Mouse (Mus musculus) small intestine, adult 2 months (tissue): ENCODE data around the gene Itgb1bp1. TPM values are rescaled to one million over a fixed set of nuclear protein-coding genes. Genes with fewer than 3 reads are reported as not detected.

ENCODE experiments used
- H3K27ac ChIP-seq: fragments of 200-500 bp; 2 replicates; pipeline ENCODE4 v1.5.1; 2012; ENCODE audit warnings: low read depth, low read length, control low read depth, inconsistent platforms; ENCODE audit not compliant: insufficient read depth
- H3K27me3 ChIP-seq: fragments of 200-500 bp; 2 replicates; pipeline ENCODE4 v1.6.1; 2012; ENCODE audit warnings: mild to moderate bottlenecking, moderate library complexity, low read length, inconsistent platforms; ENCODE audit not compliant: control insufficient read depth, insufficient read depth
- H3K36me3 ChIP-seq: fragments of 200-500 bp; 2 replicates; pipeline ENCODE4 v1.6.1; 2012; ENCODE audit warnings: mild to moderate bottlenecking, low read length, control low read depth, inconsistent platforms; ENCODE audit not compliant: control insufficient read depth, insufficient read depth
- H3K4me1 ChIP-seq: fragments of 200-500 bp; 2 replicates; pipeline ENCODE4 v1.6.1; 2012; ENCODE audit warnings: low read length, inconsistent platforms, mixed read lengths; ENCODE audit not compliant: control insufficient read depth, insufficient read depth, insufficient read length
- H3K4me3 ChIP-seq: fragments of 200-500 bp; 2 replicates; pipeline ENCODE4 v1.5.1; 2012; ENCODE audit warnings: low read depth, mild to moderate bottlenecking, control low read depth, inconsistent platforms, low read length, moderate library complexity
- CTCF ChIP-seq: fragments of 200-500 bp; IDR thresholded peaks from 2 replicates; pipeline ENCODE4 v1.5.1; 2012; ENCODE audit warnings: low read depth, mild to moderate bottlenecking, control low read depth, inconsistent platforms, low read length, moderate library complexity, mixed read lengths; ENCODE audit not compliant: insufficient replicate concordance, insufficient read length; ENCODE audit errors: extremely low read depth
- POLR2A ChIP-seq: fragments of 200-500 bp; IDR thresholded peaks from 2 replicates; pipeline ENCODE4 v1.6.1; 2012; ENCODE audit warnings: low read depth, mild to moderate bottlenecking, control low read depth, inconsistent platforms, low read length, moderate library complexity
- WGBS: fragments of 180-500 bp; shearing (Covaris S2); methylation state at CpG from one replicate; pipeline ENCODE4 v1.1.7; 2018; 5-methylcytosine and 5-hydroxymethylcytosine counted together
- polyA plus RNA-seq: library from polyadenylated mRNA; depleted of rRNA; stranded (reverse); fragments of >200 nt; gene quantifications from 2 replicates; pipeline ENCODE4 v1.2.3, GENCODE M21; 2012

Gene Itgb1bp1
- polyA plus RNA-seq, 1 experiment, result 3.7 TPM

GRCm38 (mm10) chr12:21227076-21227980 is 58.8 kb downstream of the Itgb1bp1 start:
- H3K27ac ChIP-seq, result peak overlapping the region; percentile 96
- H3K4me3 ChIP-seq, result no peak overlapping the region
- TF ChIP-seq CTCF, result no peak
- no peak for TF ChIP-seq POLR2A
- H3K36me3 ChIP-seq, result peaks cover 13% of the 10 kb centered on the region
- 22% methylated on average over 6 of the region's 6 CpGs for WGBS
- peaks cover 32% of the 10 kb centered on the region; the same call in 1 of the 2 replicates for H3K4me1 ChIP-seq
- no peaks in the 10 kb centered on the region for H3K27me3 ChIP-seq

DNA sequence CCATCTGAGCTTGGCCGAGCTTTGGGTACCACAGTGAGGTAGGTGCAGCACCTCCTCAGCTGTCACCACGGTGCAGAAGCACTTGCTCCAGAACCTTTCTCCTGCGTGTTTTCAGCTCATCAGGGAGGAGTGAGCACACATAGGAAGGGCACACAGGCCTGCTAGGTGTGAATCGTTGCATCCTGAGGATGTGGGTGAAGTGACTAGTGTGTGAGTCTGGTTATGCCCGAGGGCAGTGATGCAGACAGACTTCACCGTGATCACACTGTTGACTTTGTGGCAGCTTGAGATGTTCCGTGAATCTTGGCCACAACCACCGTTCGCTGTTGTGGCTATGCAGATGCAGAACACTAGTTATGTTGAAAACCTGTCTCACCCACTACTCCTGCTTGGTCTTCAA is 59.8 kb downstream of the Itgb1bp1 start:
- Histone ChIP-seq H3K4me1 (peaks cover 32% of the 10 kb centered on the region; the same call in 1 of the 2 replicates), H3K36me3 (peaks cover 9% of the 10 kb centered on the region; the same call in 1 of the 2 replicates), H3K27ac (0 out of 2 replicates have a peak overlapping the region, but pooled peaks have one; percentile 96), H3K27me3 (no peaks in the 10 kb centered on the region), H3K4me3 (no peak overlapping the region)
- no peak for TF ChIP-seq POLR2A
- TF ChIP-seq CTCF, result no peak
- WGBS, result 87% methylated on average over 9 of the region's 9 CpGs

- no peak overlapping the region for H3K4me3 ChIP-seq
- H3K27ac ChIP-seq, result no peak overlapping the region
- TF ChIP-seq POLR2A (no peak), CTCF (no peak)
- H3K36me3 ChIP-seq, result 0 out of 2 replicates have a peak, but pooled peaks cover 8% of the 10 kb centered on the region
- 84% methylated on average over 8 of the region's 8 CpGs for WGBS
- peaks cover 32% of the 10 kb centered on the region; the same call in 1 of the 2 replicates for H3K4me1 ChIP-seq
- H3K27me3 ChIP-seq, result no peaks in the 10 kb centered on the region
These were observed 60.7 kb downstream of the Itgb1bp1 start for GRCm38 (mm10) chr12:21225358-21225757.

- H3K27ac ChIP-seq, result no peak overlapping the region; the same call in 1 of the 2 replicates
- H3K36me3 ChIP-seq, result peaks cover 6% of the 10 kb centered on the region
- 54% methylated on average over 4 of the region's 4 CpGs for WGBS
- H3K27me3 ChIP-seq, result no peaks in the 10 kb centered on the region
- TF ChIP-seq POLR2A, result no peak
- TF ChIP-seq CTCF, result no peak
- H3K4me1 ChIP-seq, result peaks cover 32% of the 10 kb centered on the region; the same call in 1 of the 2 replicates
- no peak overlapping the region for H3K4me3 ChIP-seq
These were observed 62.2 kb downstream of the Itgb1bp1 start for GRCm38 (mm10) chr12:21223923-21224322.

DNA sequence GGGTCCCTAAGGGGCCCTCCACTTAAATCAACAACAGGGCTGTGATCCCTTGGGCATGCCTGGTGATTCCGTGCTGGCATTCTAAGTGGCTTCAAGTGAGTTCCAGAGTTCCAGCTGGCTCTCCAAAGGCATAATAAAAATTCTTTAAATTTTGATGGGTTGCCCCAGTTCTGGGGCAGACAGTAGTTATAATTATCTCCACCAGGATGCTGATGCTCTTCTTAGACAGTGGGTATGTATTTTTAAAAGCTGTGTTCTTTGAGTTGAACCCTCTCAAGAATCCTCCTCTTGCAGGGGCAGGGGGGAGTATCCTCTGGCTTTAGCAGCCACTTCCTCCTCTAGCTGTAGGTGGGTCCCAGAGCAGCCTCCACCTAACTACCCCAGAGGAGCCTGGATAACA is 65.5 kb downstream of the Itgb1bp1 start:
- Histone ChIP-seq H3K27me3 (no peaks in the 10 kb centered on the region), H3K4me1 (peaks cover 11% of the 10 kb centered on the region; the same call in 1 of the 2 replicates), H3K4me3 (no peak overlapping the region), H3K27ac (no peak overlapping the region), H3K36me3 (peaks cover 8% of the 10 kb centered on the region)
- TF ChIP-seq POLR2A, result no peak
- TF ChIP-seq CTCF, result no peak
- WGBS, result 85% methylated on average over 1 of the region's 1 CpGs

- H3K4me1 ChIP-seq, result peaks cover 5% of the 10 kb centered on the region; the same call in 1 of the 2 replicates
- WGBS, result 73% methylated on average over 11 of the region's 11 CpGs
- no peaks in the 10 kb centered on the region for H3K27me3 ChIP-seq
- TF ChIP-seq CTCF (no peak), POLR2A (no peak)
- H3K4me3 ChIP-seq, result no peak overlapping the region
- H3K36me3 ChIP-seq, result peaks cover 8% of the 10 kb centered on the region
- no peak overlapping the region for H3K27ac ChIP-seq
These were observed 68.2 kb downstream of the Itgb1bp1 start for GRCm38 (mm10) chr12:21217776-21218444.

GRCm38 (mm10) chr12:21214551-21215165 is 71.4 kb downstream of the Itgb1bp1 start:
- 0 out of 2 replicates have a peak, but pooled peaks cover 5% of the 10 kb centered on the region for H3K36me3 ChIP-seq
- no peak overlapping the region for H3K27ac ChIP-seq
- H3K4me3 ChIP-seq, result no peak overlapping the region
- TF ChIP-seq POLR2A (no peak), CTCF (no peak)
- no peaks in the 10 kb centered on the region for H3K27me3 ChIP-seq
- peaks cover 13% of the 10 kb centered on the region for H3K4me1 ChIP-seq
- 93% methylated on average over 8 of the region's 8 CpGs for WGBS
